Mouse (Mus musculus): ENCODE data around the gene Adamts14.

Gene Adamts14

GRCm38 (mm10) chr10:61273081-61273843 lies at the start of gene Adamts14:
Gene Adamts14 (minus strand): TSS chr10:61273438.
- DNase-seq = peak; percentile 53

- DNase-seq = no peak
These were observed 45.3 kb upstream of the Adamts14 start for GRCm38 (mm10) chr10:61318527-61318926.

- no peak for DNase-seq
These were observed 42.2 kb upstream of the Adamts14 start for GRCm38 (mm10) chr10:61315324-61315880.

DNA sequence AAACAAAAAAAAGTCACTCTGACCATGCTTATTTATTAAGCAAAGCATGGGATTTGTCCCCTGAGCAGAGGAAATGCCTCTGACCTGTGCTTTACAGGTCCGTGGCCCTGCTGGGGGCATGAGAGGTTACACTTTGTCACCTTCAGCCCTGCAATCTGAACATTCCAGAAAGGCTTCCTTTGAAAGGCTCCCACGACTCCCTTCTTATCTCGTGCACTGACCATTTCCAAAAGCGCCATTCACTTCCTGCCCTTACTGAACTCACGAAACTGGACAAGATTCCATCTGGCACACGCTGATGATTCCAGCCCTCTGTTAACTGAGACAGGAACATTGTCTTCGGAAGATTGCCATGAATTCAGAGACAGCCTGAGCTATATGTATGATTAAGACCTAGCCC lies 40.5 kb upstream of the Adamts14 start:
- DNase-seq = no peak

GRCm38 (mm10) chr10:61312754-61313153 lies 39.5 kb upstream of the Adamts14 start:
- DNase-seq = no peak

- DNase-seq = no peak
These were observed 38.9 kb upstream of the Adamts14 start for GRCm38 (mm10) chr10:61312159-61312558.

DNA sequence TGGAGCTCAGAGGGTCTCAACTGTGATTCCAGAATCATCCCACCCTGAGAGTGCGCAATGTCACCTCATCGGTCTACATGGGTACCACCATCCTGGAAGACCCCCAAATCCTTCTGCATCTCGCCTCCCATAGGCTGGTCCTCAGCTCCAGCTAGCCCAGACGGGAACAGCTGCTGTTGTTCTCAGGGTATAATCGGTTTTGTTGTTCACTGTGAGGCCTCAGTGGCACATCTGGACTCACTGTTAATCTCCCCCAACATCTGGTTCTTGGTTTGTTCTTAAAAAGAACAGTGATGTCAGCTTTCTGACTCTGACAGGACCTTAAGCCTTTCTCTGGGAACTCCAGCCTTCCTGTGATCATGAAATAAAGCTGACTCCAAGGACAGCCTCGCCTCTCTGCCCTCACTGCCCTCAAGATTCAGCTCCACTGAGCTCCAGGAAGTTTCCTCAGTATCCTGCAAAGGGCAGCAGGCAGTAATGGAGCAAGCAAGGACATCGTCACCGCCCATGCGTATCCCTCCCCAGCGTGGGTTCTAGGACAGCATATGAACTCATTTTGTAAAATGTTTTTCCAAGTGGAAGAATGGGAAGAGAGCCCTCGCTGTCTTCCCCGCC lies 35.6 kb upstream of the Adamts14 start:
- DNase-seq = no peak

- peak; percentile 33 for DNase-seq
These were observed 32.8 kb upstream of the Adamts14 start for GRCm38 (mm10) chr10:61305928-61306590.

- DNase-seq = no peak
These were observed 30.8 kb upstream of the Adamts14 start for GRCm38 (mm10) chr10:61304046-61304445.

DNA sequence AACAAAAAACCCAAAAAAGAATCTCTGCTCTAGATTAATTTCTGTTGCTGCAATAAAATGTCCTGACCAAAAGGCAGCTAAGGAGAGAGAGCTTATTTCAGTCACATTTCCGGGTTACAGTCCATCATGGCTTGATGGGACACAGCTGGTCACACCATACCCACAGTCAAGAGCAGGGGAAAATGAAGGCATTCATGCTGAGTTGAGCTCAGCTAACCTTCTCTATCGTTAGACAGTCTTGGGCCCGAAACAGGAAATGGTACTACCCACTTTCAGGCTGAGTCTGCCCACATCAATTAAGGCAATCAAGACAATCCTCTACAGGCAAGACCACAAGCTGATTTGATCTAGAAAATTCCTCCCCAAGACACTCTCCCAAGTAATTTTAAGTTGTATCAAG lies 27.8 kb upstream of the Adamts14 start:
- DNase-seq = no peak

DNA sequence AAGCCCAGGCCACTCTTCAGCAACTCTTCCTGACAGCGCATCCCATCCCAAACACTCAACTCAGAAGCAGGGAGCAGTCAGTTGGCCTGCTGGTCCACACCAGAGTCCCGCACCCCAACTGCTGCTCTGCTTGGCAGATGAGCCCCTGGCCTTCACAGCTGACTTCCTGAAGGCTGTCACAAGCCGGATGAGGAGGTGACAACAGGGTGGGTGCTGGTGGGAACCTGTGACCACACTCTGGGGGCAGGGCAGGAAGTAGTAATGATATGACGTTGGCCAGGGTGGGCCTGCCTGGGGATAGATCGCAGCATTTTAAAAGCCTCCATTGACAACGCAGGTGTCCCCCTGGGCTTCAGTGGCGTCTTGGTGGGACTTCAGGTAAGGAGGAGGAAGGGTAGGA lies 24.2 kb upstream of the Adamts14 start, which contains the start of gene Prf1:
Gene Prf1 (plus strand): TSS at position 357 of the 400 bp plus-strand sequence.
- DNase-seq = peak; percentile 78

DNA sequence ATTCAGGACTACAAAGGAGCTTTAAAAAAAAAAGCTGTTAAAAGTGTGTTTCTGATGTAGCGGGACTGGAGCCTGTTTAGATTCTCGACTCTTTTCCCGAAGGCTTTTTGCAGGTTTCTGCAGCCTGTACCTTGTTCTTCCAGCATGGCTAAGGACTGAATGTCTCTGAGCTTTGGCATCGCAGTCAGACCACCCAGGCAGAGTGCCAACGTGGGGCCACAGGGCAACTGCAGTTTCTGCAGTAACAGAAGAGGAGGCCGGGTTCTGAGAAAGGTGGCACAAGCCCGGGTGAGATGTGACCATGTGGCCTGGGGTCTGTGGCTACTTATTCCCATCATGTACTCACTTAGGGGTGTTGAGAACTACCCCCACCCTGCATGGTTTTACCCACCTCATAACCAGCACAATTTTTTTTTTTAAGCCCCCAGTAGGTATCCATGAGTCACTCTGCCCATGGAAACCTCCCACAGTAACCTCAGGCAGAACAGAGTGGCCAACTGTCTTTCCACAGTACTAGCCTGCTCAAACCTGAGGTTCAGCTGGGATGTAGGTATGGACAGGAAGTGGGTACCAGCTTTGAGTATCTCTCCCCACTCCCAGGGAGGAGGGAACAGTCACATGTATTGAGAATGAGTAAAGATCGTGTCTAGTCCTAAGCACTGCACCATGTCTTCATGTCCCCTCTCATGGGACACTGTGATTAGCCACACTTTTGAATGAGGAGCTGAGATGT lies 23.6 kb upstream of the Adamts14 start:
- peak; percentile 26 for DNase-seq

GRCm38 (mm10) chr10:61294242-61294641 lies 21.0 kb upstream of the Adamts14 start:
- no peak for DNase-seq

- DNase-seq = no peak
These were observed 17.2 kb upstream of the Adamts14 start for GRCm38 (mm10) chr10:61290479-61290878.

DNA sequence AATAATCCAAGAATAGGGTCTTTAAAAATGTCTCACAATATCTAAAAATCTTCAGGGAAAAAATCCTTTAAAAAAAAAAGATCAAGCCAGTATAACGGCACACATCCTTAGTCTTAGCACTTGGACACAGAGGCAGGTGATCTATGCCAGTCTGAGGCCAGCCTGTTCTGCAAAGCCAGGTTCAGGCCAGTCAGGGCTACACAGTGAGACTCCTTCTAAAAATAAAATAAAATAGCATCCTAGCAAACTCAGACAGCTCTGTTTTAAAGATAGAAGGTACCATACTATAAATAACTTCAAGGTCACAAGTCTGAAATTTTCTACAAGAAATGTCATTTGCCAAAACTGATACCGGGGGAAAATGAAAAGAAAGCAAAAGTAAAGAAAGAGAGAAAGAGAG lies 16.8 kb upstream of the Adamts14 start:
- no peak for DNase-seq

DNA sequence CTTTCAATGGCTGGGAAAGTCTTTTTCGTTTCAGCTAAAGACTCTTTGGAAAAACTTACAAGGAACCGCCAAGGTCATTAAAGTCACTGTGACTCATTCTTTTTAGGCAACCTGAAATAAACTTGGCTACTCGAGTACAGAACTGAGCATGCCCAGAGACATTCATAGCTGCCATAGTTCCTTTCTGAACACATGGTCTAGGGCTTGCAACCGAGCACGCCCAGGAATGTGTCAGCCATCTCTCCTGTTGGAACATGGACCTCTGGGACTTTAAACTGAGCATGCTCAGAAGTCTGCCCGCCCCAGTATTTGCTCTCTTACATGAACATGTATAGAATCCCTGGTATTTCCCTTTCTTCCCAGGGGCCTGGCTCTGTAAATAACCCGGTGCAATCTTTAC lies 13.0 kb upstream of the Adamts14 start:
- no peak for DNase-seq

DNA sequence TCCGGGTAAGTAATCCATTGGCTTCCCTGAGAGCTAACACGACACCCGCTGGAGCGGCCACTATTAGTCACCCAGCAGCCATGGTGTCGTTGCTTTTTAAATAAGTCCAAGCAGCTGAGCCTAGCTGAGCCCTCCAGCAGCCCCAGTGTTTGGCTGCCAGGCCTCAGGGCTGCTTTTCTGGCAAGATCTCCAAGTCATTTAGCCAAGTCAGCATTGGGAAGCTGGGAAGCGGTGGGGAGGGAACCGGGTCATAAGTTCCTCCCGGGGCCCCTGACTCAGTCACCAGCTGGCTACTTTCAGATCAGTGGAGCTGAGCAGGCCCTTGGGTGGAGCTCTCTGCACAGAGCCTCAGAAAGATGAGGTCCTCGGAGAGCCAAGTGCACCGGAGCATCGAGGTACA lies 12.0 kb upstream of the Adamts14 start:
- no peak for DNase-seq

GRCm38 (mm10) chr10:61284309-61284708 lies 11.1 kb upstream of the Adamts14 start:
- DNase-seq = no peak

GRCm38 (mm10) chr10:61281115-61281514 lies 7.9 kb upstream of the Adamts14 start:
- no peak for DNase-seq

- no peak for DNase-seq
These were observed 4.9 kb upstream of the Adamts14 start for GRCm38 (mm10) chr10:61277918-61278674.

- no peak for DNase-seq
These were observed 3.8 kb upstream of the Adamts14 start for GRCm38 (mm10) chr10:61277051-61277450.

DNA sequence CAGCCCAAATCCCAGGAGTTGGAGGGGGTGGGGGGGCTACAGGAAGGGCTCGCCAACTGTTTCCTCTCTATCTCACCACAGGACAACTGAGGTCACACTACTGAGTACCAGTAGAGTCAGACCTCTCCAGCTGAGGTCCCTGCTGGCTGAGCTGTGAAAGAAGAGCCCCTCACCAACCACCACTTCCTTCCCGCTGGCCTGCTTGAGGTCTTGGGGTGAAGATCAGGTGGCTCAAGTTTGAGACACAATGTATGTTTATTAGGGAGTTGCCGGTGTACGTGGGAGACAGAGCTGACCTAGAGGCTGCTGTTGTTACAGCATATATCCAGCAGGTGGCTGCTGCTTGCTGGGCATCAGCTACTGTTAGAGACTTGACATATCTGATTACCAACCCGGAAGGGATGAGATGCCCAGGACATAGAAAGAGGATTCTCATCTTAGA lies 2.5 kb upstream of the Adamts14 start:
- DNase-seq = peak; percentile 51
